Mouse (Mus musculus) spleen, adult 2 months (tissue): Measurements from ENCODE around the gene Mefv.

ENCODE experiments used
- CTCF ChIP-seq: fragments of 200-500 bp; IDR thresholded peaks from 2 replicates; pipeline ENCODE4 v1.5.1; 2011; ENCODE audit warnings: mild to moderate bottlenecking, inconsistent platforms; ENCODE audit not compliant: insufficient read depth, insufficient read length, insufficient replicate concordance; ENCODE audit errors: extremely low read depth
- POLR2A ChIP-seq: fragments of 200-500 bp; IDR thresholded peaks from 2 replicates; pipeline ENCODE4 v1.6.1; 2011; ENCODE audit warnings: low read depth, low read length, inconsistent platforms

- no peak for TF ChIP-seq CTCF
- TF ChIP-seq POLR2A: no peak
Observed at GRCm38 (mm10) chr16:3742466-3742865, 24.6 kb upstream of the Mefv start.
